Mouse (Mus musculus) MEL (cell line): ENCODE data around the gene Csf2rb2. TPM values are rescaled to one million over a fixed set of nuclear protein-coding genes. Genes with fewer than 3 reads are reported as not detected.

Experiments
- DNase-seq: peaks from one replicate; pipeline ENCODE4 v3.0.0; 2011; ENCODE audit warnings: low read depth, low spot score
- H3K27ac ChIP-seq: 2 replicates; pipeline ENCODE4 v1.5.1; 2012; ENCODE audit warnings: low read depth, mild to moderate bottlenecking, control low read depth, low read length, moderate library complexity; ENCODE audit not compliant: control insufficient read depth
- H3K27me3 ChIP-seq, 2 experiments: fragments of 150-350 bp in 1 of 2; sonication (generic) in 1 of 2; 2 replicates each; pipeline ENCODE4 v1.6.1; 2012; ENCODE audit warnings: low read length in 2 of 2, mild to moderate bottlenecking in 2 of 2, improper control_type of control experiment in 1 of 2, moderate library complexity in 1 of 2; ENCODE audit not compliant: insufficient read depth in 2 of 2, control insufficient read depth in 1 of 2
- H3K36me3 ChIP-seq, 2 experiments: 2 replicates each; pipeline ENCODE4 v1.6.1; 2012 to 2014; ENCODE audit warnings: low read length in 2 of 2, improper control_type of control experiment in 1 of 2, inconsistent platforms in 1 of 2, mild to moderate bottlenecking in 1 of 2; ENCODE audit not compliant: insufficient read depth in 2 of 2, control insufficient read depth in 1 of 2
- H3K4me1 ChIP-seq, 2 experiments: fragments of 150-350 bp in 1 of 2; sonication (generic) in 1 of 2; 2 replicates each; pipeline ENCODE4 v1.6.1; 2012; ENCODE audit warnings: low read length in 2 of 2, improper control_type of control experiment in 1 of 2, mild to moderate bottlenecking in 1 of 2; ENCODE audit not compliant: insufficient read depth in 2 of 2, control insufficient read depth in 1 of 2
- H3K4me3 ChIP-seq, 2 experiments: fragments of 150-350 bp in 1 of 2; sonication (generic) in 1 of 2; 2 replicates each; pipeline ENCODE4 v1.5.1; 2012; ENCODE audit warnings: low read depth in 2 of 2, low read length in 2 of 2, mild to moderate bottlenecking in 2 of 2, moderate library complexity in 2 of 2, control low read depth in 1 of 2, improper control_type of control experiment in 1 of 2; ENCODE audit not compliant: control insufficient read depth in 1 of 2, insufficient read depth in 1 of 2
- H3K79me2 ChIP-seq: 2 replicates; pipeline ENCODE4 v1.6.1; 2012; ENCODE audit warnings: mild to moderate bottlenecking, low read length, moderate library complexity; ENCODE audit not compliant: control insufficient read depth, poor library complexity, insufficient read depth
- H3K9ac ChIP-seq: 2 replicates; pipeline ENCODE4 v1.6.1; 2012; ENCODE audit warnings: low read depth, mild to moderate bottlenecking, control low read depth, low read length, moderate library complexity; ENCODE audit not compliant: control insufficient read depth, poor library complexity, severe bottlenecking
- H3K9me3 ChIP-seq: fragments of 150-350 bp; sonication (generic); replicated peaks from 2 replicates; pipeline ENCODE4 v1.6.1; 2012; ENCODE audit warnings: mild to moderate bottlenecking, low read length, improper control_type of control experiment, moderate library complexity; ENCODE audit not compliant: insufficient read depth
- BHLHE40 ChIP-seq: IDR thresholded peaks from 2 replicates; pipeline ENCODE4 v1.6.1; 2012; ENCODE audit warnings: low read depth, mild to moderate bottlenecking, inconsistent platforms, low read length, improper control_type of control experiment, borderline replicate concordance
- CHD2 ChIP-seq: IDR thresholded peaks from 2 replicates; pipeline ENCODE4 v1.6.1; 2011; ENCODE audit warnings: low read length, improper control_type of control experiment
- CTCF ChIP-seq, 3 experiments: IDR thresholded peaks in 2 of 3; conservative IDR thresholded peaks in 1 of 3; 2 replicates each; pipeline ENCODE4 v1.5.1; 2011 to 2012; ENCODE audit warnings: low read length in 3 of 3, low read depth in 2 of 3, mild to moderate bottlenecking in 2 of 3, improper control_type of control experiment in 1 of 3, inconsistent platforms in 1 of 3, mixed read lengths in 1 of 3, moderate library complexity in 1 of 3; ENCODE audit not compliant: control insufficient read depth in 1 of 3, insufficient read depth in 1 of 3, poor library complexity in 1 of 3, severe bottlenecking in 1 of 3
- E2F4 ChIP-seq: IDR thresholded peaks from 2 replicates; pipeline ENCODE4 v1.6.1; 2011; ENCODE audit warnings: low read depth, low read length, improper control_type of control experiment, borderline replicate concordance
- ELF1 ChIP-seq: IDR thresholded peaks from 2 replicates; pipeline ENCODE4 v1.6.1; 2014; ENCODE audit warnings: low read depth, mild to moderate bottlenecking, inconsistent platforms, low read length, improper control_type of control experiment, moderate library complexity
- EP300 ChIP-seq, 2 experiments: IDR thresholded peaks; 2 replicates each; pipeline ENCODE4 v1.6.1; 2011; ENCODE audit warnings: improper control_type of control experiment in 2 of 2, low read length in 2 of 2, low read depth in 1 of 2, mild to moderate bottlenecking in 1 of 2
- ETS1 ChIP-seq: IDR thresholded peaks from 2 replicates; pipeline ENCODE4 v1.6.1; 2012; ENCODE audit warnings: low read depth, mild to moderate bottlenecking, inconsistent platforms, low read length, improper control_type of control experiment, moderate library complexity
- GABPA ChIP-seq: IDR thresholded peaks from 2 replicates; pipeline ENCODE4 v1.6.1; 2012; ENCODE audit warnings: low read depth, mild to moderate bottlenecking, inconsistent platforms, low read length, improper control_type of control experiment, moderate library complexity
- GATA1 ChIP-seq: IDR thresholded peaks from 2 replicates; pipeline ENCODE4 v1.6.1; 2011; ENCODE audit warnings: low read depth, low read length, improper control_type of control experiment
- HCFC1 ChIP-seq: IDR thresholded peaks from 2 replicates; pipeline ENCODE4 v1.6.1; 2012; ENCODE audit warnings: low read depth, mild to moderate bottlenecking, inconsistent platforms, low read length, improper control_type of control experiment, moderate library complexity
- JUND ChIP-seq: IDR thresholded peaks from 2 replicates; pipeline ENCODE4 v1.6.1; 2011; ENCODE audit warnings: low read depth, mild to moderate bottlenecking, improper control_type of control experiment, low read length
- MAZ ChIP-seq: IDR thresholded peaks from 2 replicates; pipeline ENCODE4 v1.6.1; 2012; ENCODE audit warnings: low read depth, mild to moderate bottlenecking, inconsistent platforms, low read length, improper control_type of control experiment
- MXI1 ChIP-seq: IDR thresholded peaks from 2 replicates; pipeline ENCODE4 v1.6.1; 2011; ENCODE audit warnings: mild to moderate bottlenecking, low read depth, low read length, improper control_type of control experiment
- MYC ChIP-seq: IDR thresholded peaks from 2 replicates; pipeline ENCODE4 v1.6.1; 2011; ENCODE audit warnings: low read depth, mild to moderate bottlenecking, low read length, improper control_type of control experiment, moderate library complexity
- NELFE ChIP-seq: IDR thresholded peaks from 2 replicates; pipeline ENCODE4 v1.6.1; 2011; ENCODE audit warnings: low read depth, low read length, improper control_type of control experiment
- POLR2A ChIP-seq, 2 experiments: IDR thresholded peaks; 2 replicates each; pipeline ENCODE4 v1.6.1; 2011 to 2012; ENCODE audit warnings: low read length in 2 of 2, mild to moderate bottlenecking in 2 of 2, control low read depth in 1 of 2, improper control_type of control experiment in 1 of 2, low read depth in 1 of 2, moderate library complexity in 1 of 2; ENCODE audit not compliant: control insufficient read depth in 1 of 2, insufficient read depth in 1 of 2, poor library complexity in 1 of 2
- POLR2AphosphoS5 ChIP-seq: IDR thresholded peaks from 2 replicates; pipeline ENCODE4 v1.6.1; 2012; ENCODE audit warnings: low read depth, borderline replicate concordance, mild to moderate bottlenecking, inconsistent platforms, low read length, moderate library complexity, mixed read lengths
- SIN3A ChIP-seq: IDR thresholded peaks from 2 replicates; pipeline ENCODE4 v1.6.1; 2012; ENCODE audit warnings: low read length, improper control_type of control experiment, inconsistent platforms
- SMC3 ChIP-seq: IDR thresholded peaks from 2 replicates; pipeline ENCODE4 v1.6.1; 2011; ENCODE audit warnings: low read depth, low read length, improper control_type of control experiment
- TBP ChIP-seq: IDR thresholded peaks from 2 replicates; pipeline ENCODE4 v1.8.0; 2011; ENCODE audit warnings: low read depth, low read length, improper control_type of control experiment
- TCF12 ChIP-seq: IDR thresholded peaks from 2 replicates; pipeline ENCODE4 v1.6.1; 2014; ENCODE audit warnings: low read depth, mild to moderate bottlenecking, inconsistent platforms, low read length, improper control_type of control experiment, moderate library complexity
- UBTF ChIP-seq: IDR thresholded peaks from 2 replicates; pipeline ENCODE4 v1.6.1; 2012; ENCODE audit warnings: low read depth, mild to moderate bottlenecking, inconsistent platforms, low read length, improper control_type of control experiment, moderate library complexity, borderline replicate concordance; ENCODE audit not compliant: insufficient read depth
- USF1 ChIP-seq: IDR thresholded peaks from 2 replicates; pipeline ENCODE4 v1.6.1; 2014; ENCODE audit warnings: low read depth, mild to moderate bottlenecking, inconsistent platforms, low read length, improper control_type of control experiment, moderate library complexity
- USF2 ChIP-seq, 2 experiments: IDR thresholded peaks; 2 replicates each; pipeline ENCODE4 v1.6.1; 2011 to 2012; ENCODE audit warnings: improper control_type of control experiment in 2 of 2, low read length in 2 of 2, borderline replicate concordance in 1 of 2, inconsistent platforms in 1 of 2, low read depth in 1 of 2, mild to moderate bottlenecking in 1 of 2; ENCODE audit not compliant: insufficient read depth in 1 of 2
- ZC3H11A ChIP-seq: IDR thresholded peaks from 2 replicates; pipeline ENCODE4 v1.6.1; 2012; ENCODE audit warnings: low read depth, mild to moderate bottlenecking, inconsistent platforms, low read length, improper control_type of control experiment
- ZKSCAN1 ChIP-seq: IDR thresholded peaks from 2 replicates; pipeline ENCODE4 v1.6.1; 2012; ENCODE audit warnings: low read depth, mild to moderate bottlenecking, inconsistent platforms, low read length, improper control_type of control experiment, moderate library complexity
- ZNF384 ChIP-seq: IDR thresholded peaks from 2 replicates; pipeline ENCODE4 v1.6.1; 2012; ENCODE audit warnings: low read depth, mild to moderate bottlenecking, inconsistent platforms, low read length, improper control_type of control experiment
- polyA plus RNA-seq, 2 experiments: library from polyadenylated mRNA; stranded (reverse) in 1 of 2; unstranded in 1 of 2; fragments of >175 nt in 1 of 2; fragments of >200 nt in 1 of 2; gene quantifications; 2 replicates each; pipeline versions ENCODE4 v1.2.1 to v1.2.4; 2012; ENCODE audit warnings: low replicate concordance in 2 of 2, low read depth in 1 of 2; ENCODE audit not compliant: insufficient read length in 2 of 2, insufficient read depth in 1 of 2, missing spikeins in 1 of 2
- total RNA-seq: library from RNA; depleted of rRNA; stranded (reverse); fragments of 300-350 nt; gene quantifications from 2 replicates; pipeline ENCODE4 v1.2.3, GENCODE M21; 2012

Gene Csf2rb2
- total and polyA plus RNA-seq, 3 experiments = 0.54 to 1.8 TPM; not detected in 1

DNA sequence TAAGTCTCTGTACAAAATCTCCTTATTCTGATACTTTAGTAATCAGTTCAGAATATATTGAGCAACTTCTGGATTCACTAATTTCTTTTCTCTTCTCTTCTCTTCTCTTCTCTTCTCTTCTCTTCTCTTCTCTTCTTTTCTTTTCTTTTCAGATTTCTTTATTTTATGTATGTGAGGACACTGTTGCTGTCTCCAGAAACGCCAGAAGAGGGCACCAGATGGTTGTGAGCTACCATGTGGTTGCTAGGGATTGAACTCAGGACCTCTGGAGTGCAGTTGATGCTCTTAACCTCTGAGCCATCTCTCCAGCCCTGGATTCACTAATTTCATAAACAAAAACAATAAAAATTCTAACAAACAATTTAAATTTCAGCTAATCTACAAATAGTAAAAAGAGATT lies 49.4 kb upstream of the Csf2rb2 start (continued):
- TF ChIP-seq E2F4 (no peak), BHLHE40 (no peak), MAZ (no peak), SMC3 (peak; percentile 83), USF2 (IDR thresholded peaks at IDR 0.05; ENCODE audit: borderline replicate concordance in 1 of 2, insufficient read depth in 1 of 2, low read depth in 1 of 2, low read length in 2 of 2) (no peak), TCF12 (no peak), ELF1 (no peak), MYC (peak; percentile 71), POLR2AphosphoS5 (no peak)

DNA sequence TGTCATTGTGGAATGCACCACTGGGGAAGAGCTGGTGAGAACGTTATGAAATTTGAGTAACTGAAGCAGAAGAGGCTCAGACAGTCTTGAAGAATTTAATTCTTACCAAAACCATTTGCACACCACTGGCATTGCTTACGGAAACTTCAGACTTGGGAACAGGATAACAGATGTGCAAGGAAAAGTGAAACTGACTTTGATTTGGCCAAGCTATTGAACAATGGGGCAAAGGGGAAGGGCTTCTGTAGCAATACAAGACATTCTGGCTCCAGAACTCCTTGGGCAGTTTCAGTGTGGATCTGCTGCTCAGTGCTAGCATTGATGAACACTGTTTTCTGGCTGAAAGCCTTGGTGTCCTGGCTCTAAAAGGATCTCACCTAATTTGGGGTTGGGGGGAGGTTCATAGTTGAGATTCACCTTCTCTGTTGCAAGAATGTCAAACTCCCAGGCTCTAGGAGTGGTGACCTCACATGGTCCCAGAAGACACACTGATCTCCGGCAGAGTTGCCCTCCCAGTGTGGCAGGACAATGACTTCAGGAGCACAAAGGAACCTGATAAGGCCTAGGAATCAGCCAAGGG lies 46.2 kb upstream of the Csf2rb2 start:
- no peak overlapping the region for H3K27ac ChIP-seq
- H3K4me3 ChIP-seq = no peak overlapping the region
- H3K27me3 ChIP-seq = no peaks in the 10 kb centered on the region; a peak in 2 of 4 replicates
- H3K4me1 ChIP-seq = no peaks in the 10 kb centered on the region
- DNase-seq = no peak
- H3K9ac ChIP-seq = no peak overlapping the region
- H3K79me2 ChIP-seq = no peaks in the 10 kb centered on the region
- H3K36me3 ChIP-seq = no peaks in the 10 kb centered on the region
- H3K9me3 ChIP-seq = no peaks in the 10 kb centered on the region
- TF ChIP-seq GATA1 (no peak), TBP (no peak), SIN3A (no peak), ELF1 (no peak), MXI1 (no peak), GABPA (no peak), JUND (no peak), USF1 (no peak), USF2 (IDR thresholded peaks at IDR 0.05; ENCODE audit: borderline replicate concordance in 1 of 2, insufficient read depth in 1 of 2, low read depth in 1 of 2, low read length in 2 of 2) (no peak), UBTF (no peak), CTCF (IDR thresholded peaks at IDR 0.05 in 2 of 3, conservative IDR thresholded peaks at IDR 0.05 in 1 of 3; ENCODE audit: control insufficient read depth in 1 of 3, insufficient read depth in 1 of 3, low read depth in 2 of 3, low read length in 3 of 3, poor library complexity in 1 of 3, severe bottlenecking in 1 of 3) (no peak), ZC3H11A (no peak), ETS1 (no peak), ZKSCAN1 (no peak), NELFE (no peak), HCFC1 (no peak), EP300 (IDR thresholded peaks at IDR 0.05; ENCODE audit: low read depth in 1 of 2, low read length in 2 of 2) (no peak), CHD2 (no peak), ZNF384 (no peak), POLR2A (IDR thresholded peaks at IDR 0.05; ENCODE audit: control insufficient read depth in 1 of 2, insufficient read depth in 1 of 2, low read depth in 1 of 2, low read length in 2 of 2, poor library complexity in 1 of 2) (no peak)
- TF ChIP-seq, all 39 proteins: peak for 0
